Mouse (Mus musculus) forebrain, postnatal 0 days (tissue): ENCODE measurements around the gene Kmt2d. TPM values are rescaled to one million over a fixed set of nuclear protein-coding genes. Genes with fewer than 3 reads are reported as not detected.

Experiments
- ATAC-seq: fragments of 200-750 bp; cut with Nextera tagmentation; 2 replicates; pipeline ENCODE4 v1.8.0; 2017; ENCODE audit warnings: mild to moderate bottlenecking, moderate library complexity
- DNase-seq: peaks from one replicate; pipeline ENCODE4 v3.0.0-alpha.2; 2015
- H3K27ac ChIP-seq: fragments of 300-500 bp; sonication (generic); 2 replicates; pipeline ENCODE4 v1.5.1; 2014; ENCODE audit warnings: low read depth, mild to moderate bottlenecking, antibody characterized with exemption, low read length, moderate library complexity, mixed read lengths
- H3K27me3 ChIP-seq: fragments of 300-500 bp; sonication (generic); 2 replicates; pipeline ENCODE4 v1.6.1; 2014; ENCODE audit warnings: mild to moderate bottlenecking, low read length, mixed read lengths; ENCODE audit not compliant: insufficient read depth
- H3K36me3 ChIP-seq: fragments of 300-500 bp; sonication (generic); 2 replicates; pipeline ENCODE4 v1.6.1; 2014; ENCODE audit warnings: mild to moderate bottlenecking, moderate library complexity; ENCODE audit not compliant: insufficient read depth
- H3K4me1 ChIP-seq: fragments of 300-500 bp; sonication (generic); 2 replicates; pipeline ENCODE4 v1.6.1; 2014; ENCODE audit warnings: antibody characterized with exemption; ENCODE audit not compliant: insufficient read depth
- H3K4me2 ChIP-seq: fragments of 300-500 bp; sonication (generic); 2 replicates; pipeline ENCODE4 v1.6.1; 2014; ENCODE audit warnings: low read depth, mild to moderate bottlenecking, moderate library complexity
- H3K4me3 ChIP-seq: fragments of 300-500 bp; sonication (generic); 2 replicates; pipeline ENCODE4 v1.5.1; 2014; ENCODE audit warnings: low read depth, low read length, mixed read lengths
- H3K9ac ChIP-seq: fragments of 300-500 bp; sonication (generic); 2 replicates; pipeline ENCODE4 v1.6.1; 2014; ENCODE audit warnings: mild to moderate bottlenecking
- H3K9me3 ChIP-seq: fragments of 300-500 bp; sonication (generic); 2 replicates; pipeline ENCODE4 v1.6.1; 2016; ENCODE audit warnings: low read length
- CTCF ChIP-seq: sonication (generic); IDR thresholded peaks from 2 replicates; pipeline ENCODE4 v1.5.1; 2016; ENCODE audit warnings: antibody characterized with exemption, control low read depth, low read depth
- WGBS: fragments of 180-500 bp; shearing (Covaris S2); extraction: QIAGEN DNeasy Blood & Tissue Kit; methylation state at CpG from one replicate; pipeline ENCODE4 v1.1.7; 2014; 5-methylcytosine and 5-hydroxymethylcytosine counted together
- polyA plus RNA-seq: library from polyadenylated mRNA; unstranded; fragments of >200 nt; fragmentation: Nextera tagmentation; extraction: Ambion mirVana; gene quantifications from 2 replicates; pipeline ENCODE4 v1.2.1, GENCODE M21; 2015
- total RNA-seq: library from RNA; depleted of rRNA; stranded (reverse); fragments of >200 nt; gene quantifications from 2 replicates; pipeline ENCODE4 v1.2.3, GENCODE M21; 2014

The Kmt2d gene
- total and polyA plus RNA-seq, 2 experiments from 2014 or later: 6.2 to 25.8 TPM

- H3K27me3 ChIP-seq: no peaks in the 10 kb centered on the region
- under 1% methylated on average over 66 of the region's 66 CpGs for WGBS
- peak; percentile 100 for ATAC-seq
- H3K9ac ChIP-seq: peak within 1 kb of the TSS; percentile 60
- H3K4me2 ChIP-seq: peak within 1 kb of the TSS; percentile 66
- no peaks in the 10 kb centered on the region for H3K9me3 ChIP-seq
- TF ChIP-seq CTCF: peak; percentile 73
- DNase-seq: peak; percentile 97
- peak within 1 kb of the TSS; percentile 85 for H3K4me3 ChIP-seq
- peaks cover 28% of the 10 kb centered on the region for H3K36me3 ChIP-seq
- peak within 1 kb of the TSS; percentile 73 for H3K27ac ChIP-seq
- H3K4me1 ChIP-seq: no peaks in the 10 kb centered on the region
These were observed 40.0 kb downstream of the Kmt2d start, which contains the start of gene Prkag1 for GRCm38 (mm10) chr15:98830736-98831683. Prkag1 (minus strand) TSS chr15:98831521.

- Histone ChIP-seq H3K4me2 (no peak overlapping the region), H3K9ac (no peak overlapping the region), H3K9me3 (no peaks in the 10 kb centered on the region), H3K4me3 (no peak overlapping the region), H3K27me3 (no peaks in the 10 kb centered on the region), H3K36me3 (peaks cover 10% of the 10 kb centered on the region), H3K4me1 (no peaks in the 10 kb centered on the region), H3K27ac (no peak overlapping the region)
- DNase-seq (no peak), ATAC-seq (no peak)
- no peak for TF ChIP-seq CTCF
- 85% methylated on average over 7 of the region's 7 CpGs for WGBS
These were observed 43.4 kb downstream of the Kmt2d start for GRCm38 (mm10) chr15:98827611-98828011.

- no peak for ATAC-seq
- Histone ChIP-seq H3K9me3 (no peaks in the 10 kb centered on the region), H3K4me3 (no peak overlapping the region), H3K4me2 (no peak overlapping the region), H3K27ac (no peak overlapping the region), H3K9ac (no peak overlapping the region), H3K27me3 (no peaks in the 10 kb centered on the region), H3K4me1 (no peaks in the 10 kb centered on the region), H3K36me3 (peaks cover 13% of the 10 kb centered on the region)
- TF ChIP-seq CTCF: no peak
- no peak for DNase-seq
- WGBS: 79% methylated on average over 3 of the region's 3 CpGs
These were observed 47.6 kb downstream of the Kmt2d start for GRCm38 (mm10) chr15:98823434-98823833.

GRCm38 (mm10) chr15:98822147-98822546 is 48.9 kb downstream of the Kmt2d start:
- Histone ChIP-seq H3K27ac (no peak overlapping the region), H3K27me3 (no peaks in the 10 kb centered on the region), H3K9me3 (no peaks in the 10 kb centered on the region), H3K4me1 (no peaks in the 10 kb centered on the region), H3K36me3 (peaks cover 13% of the 10 kb centered on the region), H3K9ac (no peak overlapping the region), H3K4me3 (no peak overlapping the region), H3K4me2 (no peak overlapping the region)
- DNase-seq: no peak
- no peak for TF ChIP-seq CTCF
- WGBS: 89% methylated on average over 5 of the region's 5 CpGs
- ATAC-seq: no peak

GRCm38 (mm10) chr15:98821403-98821802 is 49.6 kb downstream of the Kmt2d start:
- H3K9me3 ChIP-seq: no peaks in the 10 kb centered on the region
- no peak overlapping the region for H3K4me3 ChIP-seq
- DNase-seq: no peak
- 21% methylated on average over 10 of the region's 10 CpGs for WGBS
- H3K9ac ChIP-seq: no peak overlapping the region
- H3K27me3 ChIP-seq: no peaks in the 10 kb centered on the region
- peaks cover 15% of the 10 kb centered on the region for H3K36me3 ChIP-seq
- H3K4me1 ChIP-seq: no peaks in the 10 kb centered on the region
- no peak overlapping the region for H3K4me2 ChIP-seq
- peak; percentile 35 for TF ChIP-seq CTCF
- 0 out of 2 replicates have a peak, but pooled peaks have one; percentile 5 for ATAC-seq
- peak overlapping the region; percentile 15; the same call in 1 of the 2 replicates for H3K27ac ChIP-seq

- Histone ChIP-seq H3K27ac (no peak overlapping the region), H3K4me1 (no peaks in the 10 kb centered on the region), H3K4me3 (no peak overlapping the region), H3K9ac (no peak overlapping the region), H3K4me2 (no peak overlapping the region), H3K27me3 (no peaks in the 10 kb centered on the region), H3K36me3 (peaks cover 16% of the 10 kb centered on the region), H3K9me3 (no peaks in the 10 kb centered on the region)
- ATAC-seq (no peak), DNase-seq (no peak)
- no peak for TF ChIP-seq CTCF
- WGBS: 83% methylated on average over 4 of the region's 4 CpGs
These were observed 50.1 kb downstream of the Kmt2d start for GRCm38 (mm10) chr15:98820937-98821336.

GRCm38 (mm10) chr15:98818171-98818570 is 52.8 kb downstream of the Kmt2d start:
- no peak overlapping the region for H3K27ac ChIP-seq
- no peaks in the 10 kb centered on the region for H3K4me1 ChIP-seq
- H3K36me3 ChIP-seq: peaks cover 24% of the 10 kb centered on the region
- 90% methylated on average over 7 of the region's 7 CpGs for WGBS
- H3K9me3 ChIP-seq: no peaks in the 10 kb centered on the region
- TF ChIP-seq CTCF: no peak
- H3K4me3 ChIP-seq: no peak overlapping the region
- H3K4me2 ChIP-seq: no peak overlapping the region
- ATAC-seq (no peak), DNase-seq (no peak)
- no peak overlapping the region for H3K9ac ChIP-seq
- H3K27me3 ChIP-seq: no peaks in the 10 kb centered on the region
